Mouse (Mus musculus) liver, embryonic 18 days (tissue): ENCODE data around the gene Cabp5. TPM values are rescaled to one million over a fixed set of nuclear protein-coding genes. Genes with fewer than 3 reads are reported as not detected.

Source experiments
- polyA plus RNA-seq: library from polyadenylated mRNA; depleted of rRNA; stranded (reverse); fragments of >200 nt; gene quantifications from 2 replicates; pipeline ENCODE4 v1.2.3, GENCODE M21; 2012; rRNA removed

Gene Cabp5
- 0.02 TPM in 1 of 2 replicates, not detected in the other for polyA plus RNA-seq

DNA sequence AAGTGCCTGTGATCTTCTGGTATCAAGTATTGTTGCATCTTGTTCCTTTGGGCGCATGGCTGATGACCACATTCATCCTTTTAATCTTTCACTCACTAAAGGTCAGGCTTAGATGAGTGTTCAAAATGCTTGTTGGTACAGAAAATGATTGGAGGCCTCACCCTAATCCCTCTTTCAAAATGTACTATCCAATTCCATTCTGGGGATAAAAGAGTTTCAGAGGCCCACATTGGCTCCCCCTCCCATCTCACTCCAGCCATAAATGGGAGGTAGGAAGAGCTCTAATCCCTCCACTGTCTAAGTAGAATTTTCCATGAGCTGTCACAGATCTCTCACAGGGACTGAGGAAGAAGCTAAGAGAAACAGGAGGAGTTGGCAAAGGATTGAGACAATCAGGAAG is at the start of gene Cabp5:
Gene Cabp5 (plus strand): TSS at position 301 of the 400 bp plus-strand sequence.

DNA sequence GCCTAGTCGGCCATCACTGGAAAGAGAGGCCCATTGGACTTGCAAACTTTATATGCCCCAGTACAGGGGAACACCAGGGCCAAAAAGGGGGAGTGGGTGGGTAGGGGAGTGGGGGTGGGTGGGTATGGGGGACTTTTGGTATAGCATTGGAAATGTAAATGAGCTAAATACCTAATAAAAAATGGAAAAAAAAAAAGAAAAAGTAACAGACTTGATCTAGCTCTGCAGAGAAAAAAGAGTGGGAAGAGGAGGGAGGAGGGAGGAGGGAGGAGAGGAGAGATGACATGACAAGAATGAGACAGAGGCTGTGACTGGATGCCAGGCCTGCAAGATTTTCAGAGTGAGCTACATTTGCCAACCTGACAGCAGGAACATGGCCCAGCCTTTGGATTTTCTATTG is 52.6 kb downstream of the Cabp5 start, which contains the start of gene Bsph1:
Gene Bsph1 (plus strand): TSS at position 301 of the 400 bp plus-strand sequence.

Other genes starting within 250 kb of the Cabp5 start
- gene Vmn1r88, start 238.6 kb upstream of the Cabp5 start, polyA plus RNA-seq = not detected in 2 replicates
- gene Vmn1r89, start 185.1 kb upstream of the Cabp5 start, polyA plus RNA-seq = not detected in 2 replicates
- gene Lig1, start 120.8 kb upstream of the Cabp5 start, polyA plus RNA-seq = 25.7 and 27.6 TPM in 2 replicates
- gene Zswim9, start 119.4 kb upstream of the Cabp5 start, polyA plus RNA-seq = 1.6 and 1.8 TPM in 2 replicates
- gene Pla2g4c, start 73.5 kb upstream of the Cabp5 start, polyA plus RNA-seq = 1.3 TPM in 2 replicates
- gene Bsph1, start 52.7 kb downstream of the Cabp5 start, polyA plus RNA-seq = not detected in 2 replicates
- not detected in 2 replicates for gene Bsph2, start 172.9 kb downstream of the Cabp5 start, polyA plus RNA-seq
- 0.09 and 0.10 TPM in 2 replicates for gene Sult2a5, start 225.8 kb downstream of the Cabp5 start, polyA plus RNA-seq